Mouse (Mus musculus): Measurements from ENCODE around the gene Fut11.
A peak's percentile ranks its signal among the peaks of the same experiment; 100 is the strongest.

Fut11 gene

GRCm38 (mm10) chr14:20723006-20723405 is 28.2 kb downstream of the Fut11 start:
- DNase-seq, result no peak

GRCm38 (mm10) chr14:20724043-20724442 is 29.3 kb downstream of the Fut11 start:
- DNase-seq, result no peak

- DNase-seq, result no peak
Observed at GRCm38 (mm10) chr14:20725660-20726339, 31.0 kb downstream of the Fut11 start.

- no peak for DNase-seq
Observed at GRCm38 (mm10) chr14:20729871-20730270, 35.1 kb downstream of the Fut11 start.

GRCm38 (mm10) chr14:20730853-20731602 is 36.3 kb downstream of the Fut11 start:
- no peak for DNase-seq

GRCm38 (mm10) chr14:20733041-20733951 is 38.5 kb downstream of the Fut11 start:
- DNase-seq, result no peak

- peak; percentile 88 for DNase-seq
Observed at GRCm38 (mm10) chr14:20733952-20734774, 39.4 kb downstream of the Fut11 start, which contains the start of gene Ndst2. Gene Ndst2, minus strand, starts transcription at chr14:20734562.

GRCm38 (mm10) chr14:20735052-20735451 is 40.3 kb downstream of the Fut11 start:
- DNase-seq, result no peak

- no peak for DNase-seq
Observed at GRCm38 (mm10) chr14:20735892-20736390, 41.2 kb downstream of the Fut11 start.

- peak; percentile 62 for DNase-seq
Observed at GRCm38 (mm10) chr14:20737306-20737705, 42.5 kb downstream of the Fut11 start.

- no peak for DNase-seq
Observed at GRCm38 (mm10) chr14:20738511-20738910, 43.7 kb downstream of the Fut11 start.

- no peak for DNase-seq
Observed at GRCm38 (mm10) chr14:20741301-20741700, 46.5 kb downstream of the Fut11 start.

GRCm38 (mm10) chr14:20743614-20744013 is 48.8 kb downstream of the Fut11 start:
- DNase-seq, result no peak

GRCm38 (mm10) chr14:20746935-20747334 is 52.2 kb downstream of the Fut11 start:
- no peak for DNase-seq

- DNase-seq, result no peak
Observed at GRCm38 (mm10) chr14:20748388-20748787, 53.6 kb downstream of the Fut11 start.

GRCm38 (mm10) chr14:20749494-20750051 is 54.8 kb downstream of the Fut11 start:
- DNase-seq, result no peak

- DNase-seq, result no peak
Observed at GRCm38 (mm10) chr14:20750503-20750902, 55.7 kb downstream of the Fut11 start.

All from cerebellum, adult 9-10 months (tissue).